16 mouse cellular contexts compared by ENCODE assay signal in the genomic region with DNA sequence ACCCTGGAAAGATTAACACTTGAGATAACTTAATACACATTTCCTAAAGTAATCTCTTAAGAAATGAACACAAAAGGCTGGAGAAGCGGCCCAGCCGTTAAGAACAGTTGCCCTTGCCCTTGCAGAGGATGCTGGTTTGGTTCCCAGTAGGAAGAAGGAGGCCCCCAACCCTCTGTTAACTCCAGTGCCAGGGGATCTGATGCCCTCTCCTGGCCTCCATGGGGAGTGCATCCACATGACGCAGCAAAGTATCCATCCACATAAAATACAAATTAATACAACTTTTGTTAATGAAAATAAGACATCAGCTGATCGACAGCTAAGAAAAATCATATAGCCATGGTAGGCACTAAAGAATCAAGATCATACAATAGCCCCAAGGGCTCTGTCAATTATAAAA. TPM values are rescaled to one million over a fixed set of nuclear protein-coding genes. Genes with fewer than 3 reads are reported as not detected.
DNase-seq lines count a peak whose midpoint lies in the region; TF ChIP-seq lines count a peak whose summit lies in the region.
"Had no signal": no experiment of that assay in that cellular context is flagged by ENCODE, and none has a peak within 500 bp of the region (broad histone marks: within the 10 kb centered on the region; RNA-seq: fewer than 3 reads in every experiment).

No protein-coding gene starts in this region.

- no peak overlapping the region for H3K9ac ChIP-seq in CH12.LX (ENCODE audit: insufficient read depth, low read depth)
- H3K9ac ChIP-seq: embryonic facial prominence, embryonic 13.5 days; midbrain, embryonic 15.5 days; neural tube, embryonic 13.5 days had no signal

- no peaks in the 10 kb centered on the region for H3K27me3 ChIP-seq in CH12.LX (replicated peaks)
- H3K27me3 ChIP-seq: embryonic facial prominence, embryonic 13.5 days; midbrain, embryonic 15.5 days; neural tube, embryonic 13.5 days had no signal

- intact Hi-C loops in left cerebral cortex, adult 2 months (cut with DNase I): no loop called here

- H3K4me2 ChIP-seq in CH12.LX (ENCODE audit: insufficient read depth, low read depth, poor library complexity, severe bottlenecking): no peak overlapping the region
- H3K4me2 ChIP-seq: embryonic facial prominence, embryonic 13.5 days; midbrain, embryonic 15.5 days; neural tube, embryonic 13.5 days had no signal

- TF ChIP-seq EP300 in CH12.LX (IDR thresholded peaks at IDR 0.05; ENCODE audit: low read length): no peak

- no peak overlapping the region for H3K27ac ChIP-seq in left cerebral cortex, adult 2 months
- no peak overlapping the region for H3K27ac ChIP-seq in CH12.LX (ENCODE audit: insufficient read depth, low read depth)
- H3K27ac ChIP-seq: embryonic facial prominence, embryonic 13.5 days; limb, embryonic 10.5 days; midbrain, embryonic 15.5 days; neural tube, embryonic 13.5 days had no signal

- peak; percentile 15 for DNase-seq in embryo, embryonic 10.5 days (ENCODE audit: low spot score)
- no peak for DNase-seq in embryo, embryonic 9.5 days (ENCODE audit: extremely low spot score)
- DNase-seq in left cerebral cortex, adult 2 months (ENCODE audit: extremely low spot score in 1 of 2, low spot score in 2 of 2): no peak
- DNase-seq in left cerebral cortex, adult 18-20 months (ENCODE audit: low spot score in 2 of 2): no peak
- DNase-seq in CH12.LX (ENCODE audit: extremely low read depth) (no peak), ZHBTc4 (ENCODE audit: low read depth, low spot score) (peak; percentile 55)
- DNase-seq in cerebellum, adult 18-20 months: no peak
- no peak for DNase-seq in right cerebral cortex, adult 18-20 months
- DNase-seq: heart, adult 11 months; heart, postnatal 36 days; kidney, adult 18-20 months; layer of hippocampus, adult 9-11 months had no signal

- peaks cover 2 to 36% of the 10 kb centered on the region in 2 experiments for H3K36me3 ChIP-seq in CH12.LX (replicated peaks in 1 of 2; ENCODE audit: control insufficient read depth in 1 of 2, insufficient read depth in 1 of 2, low read length in 1 of 2)
- H3K36me3 ChIP-seq: midbrain, embryonic 15.5 days; neural tube, embryonic 13.5 days had no signal

- no peak overlapping the region for H3K4me3 ChIP-seq in left cerebral cortex, adult 2 months
- H3K4me3 ChIP-seq in CH12.LX (replicated peaks in 1 of 3; ENCODE audit: low read depth in 2 of 3, low read length in 2 of 3, poor library complexity in 1 of 3): no peak overlapping the region
- H3K4me3 ChIP-seq: embryonic facial prominence, embryonic 13.5 days; limb, embryonic 10.5 days; midbrain, embryonic 15.5 days; neural tube, embryonic 13.5 days had no signal

- TF ChIP-seq RAD21 in CH12.LX (IDR thresholded peaks at IDR 0.05; ENCODE audit: low read depth, low read length): peak; percentile 65

- peaks cover 11 to 28% of the 10 kb centered on the region in 2 experiments for H3K4me1 ChIP-seq in CH12.LX (ENCODE audit: control insufficient read depth in 1 of 2, insufficient read depth in 2 of 2)
- H3K4me1 ChIP-seq: embryonic facial prominence, embryonic 13.5 days; limb, embryonic 10.5 days; midbrain, embryonic 15.5 days; neural tube, embryonic 13.5 days had no signal

- 0 out of 2 replicates have a peak, but pooled peaks cover 8% of the 10 kb centered on the region for H3K79me2 ChIP-seq in CH12.LX (replicated peaks; ENCODE audit: control insufficient read depth, extremely low read depth, insufficient read depth, poor library complexity, severe bottlenecking)

- peak; percentile 13; the same call in 1 of the 2 replicates for TF ChIP-seq CTCF in left cerebral cortex, adult 2 months (IDR thresholded peaks at IDR 0.05)
- TF ChIP-seq CTCF in CH12.LX (conservative IDR thresholded peaks at IDR 0.05 in 1 of 2, IDR thresholded peaks at IDR 0.05 in 1 of 2; ENCODE audit: low read depth in 2 of 2, low read length in 2 of 2): peak; percentile 55 to 74

- dilution Hi-C loops in CH12.LX (cut with MboI; ENCODE audit: extremely low pct_ligation_motif_present, extremely low pct_unique_long_range_greater_than_20kb, low sequenced_read_pairs): no loop called here

- in situ Hi-C loops in CH12.LX (cut with MboI; ENCODE audit: low pct_ligation_motif_present, low pct_unique_long_range_greater_than_20kb, low sequenced_read_pairs): no loop called here

- TF ChIP-seq POLR2A in CH12.LX (IDR thresholded peaks at IDR 0.05; ENCODE audit: low read depth, low read length): no peak

- H3K9me3 ChIP-seq in CH12.LX (replicated peaks; ENCODE audit: low read length): no peaks in the 10 kb centered on the region
- H3K9me3 ChIP-seq: embryonic facial prominence, embryonic 13.5 days; limb, embryonic 10.5 days; midbrain, embryonic 15.5 days; neural tube, embryonic 13.5 days had no signal

TF ChIP-seq in CH12.LX, 34 proteins besides CTCF, POLR2A, EP300 and RAD21:
- TF ChIP-seq SMC3 (IDR thresholded peaks at IDR 0.05; ENCODE audit: low read depth, low read length) (peak; percentile 76), ELF1 (IDR thresholded peaks at IDR 0.05; ENCODE audit: low read depth, low read length) (no peak)

RNA-seq across cellular contexts. Expression of a gene that starts 33.6 kb away (rescaled TPM):
- 10 to 100 TPM; 23.0 to 23.3 TPM for total RNA-seq in left cerebral cortex, adult 2 months (2021)
- total RNA-seq in left cerebral cortex, adult 18-20 months (2021): 10 to 100 TPM; 23.8 to 25.4 TPM
- total RNA-seq in CH12.LX (2012; rRNA removed) (22.1 and 26.2 TPM in 2 replicates), CH12.LX (2014; rRNA removed) (20.6 and 22.1 TPM in 2 replicates)
- 20.7 and 21.6 TPM in 2 replicates for polyA plus RNA-seq in CH12.LX (2012; ENCODE audit: insufficient read length, low read depth)

Comparison
In these comparisons a context has a peak if more than half of its experiments do, and no peak if none do; other contexts are left out.
1. DNase-seq: peak in embryo, embryonic 10.5 days (single experiment) and ZHBTc4 (single experiment); none in embryo, embryonic 9.5 days (single experiment), left cerebral cortex, adult 2 months (0 of 2), left cerebral cortex, adult 18-20 months (0 of 2), CH12.LX (single experiment), cerebellum, adult 18-20 months (0 of 2) and right cerebral cortex, adult 18-20 months (single experiment).